Mouse (Mus musculus) frontal cortex, postnatal 25 days (tissue): ENCODE measurements around the gene Itgb7.

Experiments used
- DNase-seq, 2 experiments: peaks; one replicate each; pipeline ENCODE4 v3.0.0; 2022; ENCODE audit warnings: low spot score in 2 of 2

The Itgb7 gene

GRCm38 (mm10) chr15:102248812-102249191 lies 17.1 kb upstream of the Itgb7 start:
- DNase-seq: no peak

- no peak for DNase-seq
Measured at GRCm38 (mm10) chr15:102248131-102248811, 16.5 kb upstream of the Itgb7 start.

GRCm38 (mm10) chr15:102247252-102248130 lies 15.7 kb upstream of the Itgb7 start:
- DNase-seq: no peak

- peak; percentile 75 to 78 for DNase-seq
Measured at GRCm38 (mm10) chr15:102246866-102247251, 15.1 kb upstream of the Itgb7 start.

- DNase-seq: peak; percentile 49 to 67
Measured at GRCm38 (mm10) chr15:102245891-102246741, 14.4 kb upstream of the Itgb7 start.

- DNase-seq: no peak
Measured at GRCm38 (mm10) chr15:102245461-102245881, 13.7 kb upstream of the Itgb7 start.

GRCm38 (mm10) chr15:102244306-102245191 lies 12.8 kb upstream of the Itgb7 start:
- DNase-seq: no peak

GRCm38 (mm10) chr15:102243229-102244190 lies 11.8 kb upstream of the Itgb7 start:
- no peak for DNase-seq

- DNase-seq: no peak
Measured at GRCm38 (mm10) chr15:102242404-102243228, 10.9 kb upstream of the Itgb7 start.

GRCm38 (mm10) chr15:102240607-102241006 lies 8.9 kb upstream of the Itgb7 start:
- DNase-seq: no peak

GRCm38 (mm10) chr15:102239851-102240250 lies 8.1 kb upstream of the Itgb7 start:
- DNase-seq: no peak

- DNase-seq: peak; percentile 62 to 70
Measured at GRCm38 (mm10) chr15:102239260-102239590, 7.5 kb upstream of the Itgb7 start.

GRCm38 (mm10) chr15:102238543-102239259 lies 7.0 kb upstream of the Itgb7 start:
- no peak for DNase-seq

GRCm38 (mm10) chr15:102235371-102236027 lies 3.8 kb upstream of the Itgb7 start:
- no peak for DNase-seq

- DNase-seq: no peak
Measured at GRCm38 (mm10) chr15:102233896-102234295, 2.2 kb upstream of the Itgb7 start.

GRCm38 (mm10) chr15:102232764-102233163 lies 1.0 kb upstream of the Itgb7 start:
- no peak for DNase-seq

- no peak for DNase-seq
Measured at GRCm38 (mm10) chr15:102230408-102231321, 1.1 kb downstream of the Itgb7 start.
